Mouse (Mus musculus) intestine, embryonic 15.5 days (tissue): ENCODE data around the gene Copg2. TPM values are rescaled to one million over a fixed set of nuclear protein-coding genes. Genes with fewer than 3 reads are reported as not detected.

ENCODE experiments used
- ATAC-seq: fragments of 200-750 bp; cut with Nextera tagmentation; 2 replicates; pipeline ENCODE4 v1.8.0; 2017; ENCODE audit warnings: moderate TSS enrichment, moderate library complexity
- H3K27ac ChIP-seq: fragments of 300-500 bp; sonication (generic); 2 replicates; pipeline ENCODE4 v1.5.1; 2015; ENCODE audit warnings: mild to moderate bottlenecking, inconsistent platforms
- H3K27me3 ChIP-seq: fragments of 300-500 bp; sonication (generic); replicated peaks from 2 replicates; pipeline ENCODE4 v1.6.1; 2015; ENCODE audit warnings: inconsistent platforms
- H3K36me3 ChIP-seq: fragments of 300-500 bp; sonication (generic); 2 replicates; pipeline ENCODE4 v1.6.1; 2015; ENCODE audit warnings: inconsistent platforms
- H3K4me1 ChIP-seq: fragments of 300-500 bp; sonication (generic); replicated peaks from 2 replicates; pipeline ENCODE4 v1.6.1; 2015; ENCODE audit warnings: inconsistent platforms
- H3K4me2 ChIP-seq: fragments of 300-500 bp; sonication (generic); replicated peaks from 2 replicates; pipeline ENCODE4 v1.6.1; 2015; ENCODE audit warnings: mild to moderate bottlenecking, inconsistent platforms
- H3K4me3 ChIP-seq: fragments of 300-500 bp; sonication (generic); replicated peaks from 2 replicates; pipeline ENCODE4 v1.5.1; 2015; ENCODE audit warnings: inconsistent platforms
- H3K9ac ChIP-seq: fragments of 300-500 bp; sonication (generic); 2 replicates; pipeline ENCODE4 v1.6.1; 2015; ENCODE audit warnings: inconsistent platforms
- H3K9me3 ChIP-seq: fragments of 300-500 bp; sonication (generic); 2 replicates; pipeline ENCODE4 v1.6.1; 2016; ENCODE audit warnings: inconsistent platforms
- WGBS: fragments of 180-500 bp; shearing (Covaris S2); methylation state at CpG from one replicate; pipeline ENCODE4 v1.1.7; 2015; 5-methylcytosine and 5-hydroxymethylcytosine counted together
- microRNA counts: library from miRNA; unstranded; fragments of <30 nt; microRNA quantifications from one replicate; lab custom pipeline; 2016
- polyA plus RNA-seq: library from polyadenylated mRNA; unstranded; fragments of >200 nt; fragmentation: Nextera tagmentation; extraction: Ambion mirVana; gene quantifications from 2 replicates; pipeline ENCODE4 v1.2.1, GENCODE M21; 2015

Copg2 gene
- polyA plus RNA-seq, 1 experiment from 2014 or later, result 16.9 TPM

DNA sequence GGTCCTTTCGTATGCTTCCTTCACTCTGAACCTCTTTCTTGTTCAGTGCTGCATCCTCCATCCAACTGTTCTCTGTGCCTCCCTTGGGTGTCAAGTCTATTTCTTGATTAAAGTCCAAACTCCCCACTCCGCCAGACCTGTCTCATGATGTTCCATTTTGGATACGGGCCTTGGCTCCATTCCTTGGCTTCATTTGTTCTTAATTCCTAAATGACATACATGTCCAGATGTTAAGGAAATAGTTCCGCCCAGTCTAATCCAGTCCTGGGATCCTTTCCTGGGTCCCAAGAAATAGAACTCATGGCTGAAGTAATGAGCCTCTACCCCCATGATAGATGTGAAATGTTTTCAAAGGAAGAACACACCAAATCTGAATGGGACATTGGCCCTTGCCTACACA, 198.6 kb downstream of the Copg2 start:
- no peak for ATAC-seq
- Histone ChIP-seq H3K27me3 (no peaks in the 10 kb centered on the region), H3K4me2 (no peak overlapping the region), H3K4me1 (peaks cover 8% of the 10 kb centered on the region), H3K36me3 (no peaks in the 10 kb centered on the region), H3K9me3 (no peaks in the 10 kb centered on the region), H3K9ac (no peak overlapping the region), H3K4me3 (no peak overlapping the region), H3K27ac (peak overlapping the region; percentile 61; the same call in 1 of the 2 replicates)
- 78% methylated on average over 4 of the region's 4 CpGs for WGBS

MicroRNAs within 50 kb of the gene (microRNA counts, 519-probe panel; counts per million panel counts)
- microRNA mmu-miR-335-3p (lab: Ali Mortazavi, UCI) (2,963 counts per million, percentile 76 among the panel's probes with 10 or more counts), microRNA mmu-miR-335-5p (lab: Ali Mortazavi, UCI) (4,240 counts per million, percentile 96 among the panel's probes with 10 or more counts)

Other genes starting within 250 kb of the Copg2 start
- gene Cep41, start 203.0 kb downstream of the Copg2 start, polyA plus RNA-seq, result 9.4 and 9.9 TPM in 2 replicates
- 668 and 710 TPM in 2 replicates for gene Mest, start 173.2 kb downstream of the Copg2 start, polyA plus RNA-seq
- 0.19 TPM in 1 of 2 replicates, not detected in the other for gene Tsga13, start 18.8 kb upstream of the Copg2 start, polyA plus RNA-seq
- gene Klf14, start 62.3 kb upstream of the Copg2 start, polyA plus RNA-seq, result 2.8 and 3.4 TPM in 2 replicates